Mouse (Mus musculus) E14TG2a.4 (cell line): ENCODE data around the gene Esyt2.

ENCODE experiments used
- CTCF ChIP-seq: conservative IDR thresholded peaks from 2 replicates; pipeline ENCODE4 v1.5.1; 2014; ENCODE audit warnings: low read length
- NANOG ChIP-seq: IDR thresholded peaks from 2 replicates; pipeline ENCODE4 v1.6.1; 2014; ENCODE audit warnings: borderline replicate concordance, low read length, mixed read lengths

DNA sequence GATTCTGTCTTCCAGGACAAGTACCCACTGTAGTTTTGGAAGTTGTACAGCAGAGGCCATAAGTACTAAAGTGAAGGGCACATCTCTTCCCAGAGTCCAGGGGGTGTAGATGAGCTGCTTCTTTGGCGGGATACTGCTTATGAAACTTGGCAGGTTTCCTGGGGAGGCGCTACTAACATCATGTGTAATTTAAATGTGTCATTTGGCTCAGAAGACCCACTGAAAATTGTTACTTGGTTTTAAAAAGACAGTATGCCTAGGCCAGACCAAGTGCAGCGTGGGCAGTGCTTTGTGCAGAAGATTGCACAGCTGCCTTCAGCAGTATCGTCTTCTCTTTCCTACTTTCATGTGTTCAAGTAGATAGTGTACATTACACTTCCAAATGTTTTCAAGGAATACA, 44.5 kb downstream of the Esyt2 start:
- TF ChIP-seq CTCF = no peak
- no peak for TF ChIP-seq NANOG
